Mouse (Mus musculus) frontal cortex, postnatal 25 days (tissue): ENCODE measurements around the gene Prdm16.

Experiments
- DNase-seq, 2 experiments: peaks; one replicate each; pipeline ENCODE4 v3.0.0; 2022; ENCODE audit warnings: low spot score in 2 of 2

Prdm16 gene

GRCm38 (mm10) chr4:154512518-154513090 lies 124.1 kb downstream of the Prdm16 start:
- DNase-seq, result no peak

- DNase-seq, result no peak
These were observed 124.9 kb downstream of the Prdm16 start for GRCm38 (mm10) chr4:154511767-154512166.

- peak in 1 of 2 experiments; percentile 28 for DNase-seq
These were observed 129.8 kb downstream of the Prdm16 start for GRCm38 (mm10) chr4:154506774-154507435.

DNA sequence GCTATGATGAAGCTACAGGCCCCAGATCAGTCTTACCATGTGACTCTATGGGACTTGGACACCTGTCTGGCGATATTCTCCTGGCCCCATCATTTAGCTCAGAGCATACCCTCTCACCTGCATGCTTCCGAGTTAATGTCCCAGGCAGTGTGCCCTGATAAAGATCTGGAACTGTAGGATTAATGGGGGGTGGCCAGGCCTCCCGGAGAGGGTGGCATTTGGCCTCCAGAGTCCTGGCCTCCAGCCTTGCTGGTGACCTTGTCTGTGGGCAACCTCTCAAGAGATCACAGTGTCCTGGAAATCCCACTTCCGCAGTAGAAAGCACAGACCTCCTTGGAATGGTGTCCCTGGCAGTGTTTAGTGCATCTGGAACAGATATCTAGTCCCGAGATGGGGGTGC lies 131.4 kb downstream of the Prdm16 start:
- DNase-seq, result no peak

DNA sequence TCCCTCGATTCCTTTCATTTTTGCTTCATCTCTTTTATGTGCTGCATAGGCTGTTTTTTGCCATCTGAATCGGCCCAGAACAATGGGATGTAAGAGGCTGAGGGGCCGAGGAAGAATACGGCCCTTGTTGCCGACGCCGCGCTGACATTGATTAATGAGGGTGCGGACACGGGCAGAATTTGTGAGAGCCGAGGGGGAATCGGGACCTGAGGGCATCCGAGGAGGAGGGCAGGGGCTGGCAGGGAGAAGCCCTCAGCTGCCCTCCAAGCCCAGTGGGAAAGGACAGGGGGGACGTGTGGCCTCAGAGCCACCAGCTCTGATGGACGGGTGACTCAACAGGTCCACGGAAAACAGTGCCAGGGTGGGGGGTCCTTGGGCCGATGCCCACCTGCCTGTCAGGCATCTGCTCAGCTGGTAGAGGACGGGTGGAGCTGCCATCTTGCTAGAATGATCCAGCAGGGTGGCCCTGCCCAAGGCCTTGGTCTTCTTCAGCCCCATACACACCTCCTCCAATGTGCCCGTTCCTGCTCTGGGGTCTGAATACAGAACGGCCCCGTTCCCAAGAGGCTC lies 133.3 kb downstream of the Prdm16 start:
- no peak for DNase-seq

DNA sequence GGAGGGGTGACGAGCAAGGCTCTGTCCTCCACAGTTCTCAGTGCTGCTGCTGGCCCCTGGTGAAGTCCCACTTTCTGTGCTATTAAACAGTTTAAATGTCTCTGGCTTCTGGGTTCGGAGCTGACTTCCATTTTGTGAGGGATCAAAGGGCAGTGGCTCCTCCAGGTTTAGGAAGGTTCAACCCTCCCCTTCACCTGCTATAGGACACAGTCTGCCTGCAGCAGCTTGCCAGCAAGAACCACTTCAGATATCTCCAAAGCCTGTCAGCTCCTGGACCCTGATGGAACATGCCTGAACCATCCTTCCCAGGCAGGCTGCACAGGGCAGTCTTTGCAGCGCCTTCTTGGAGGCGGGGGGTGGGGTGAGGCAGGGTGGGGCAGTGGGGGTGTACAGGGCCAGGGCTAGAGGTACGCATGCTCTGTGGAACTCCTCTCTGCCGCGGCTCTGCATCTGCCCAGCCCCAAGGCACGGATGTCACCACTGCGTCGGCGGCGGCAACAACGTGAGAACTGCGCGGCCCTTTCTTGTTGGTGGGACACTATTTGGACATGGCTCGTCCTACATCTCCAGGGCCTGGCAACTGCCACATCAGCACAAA lies 134.2 kb downstream of the Prdm16 start:
- no peak for DNase-seq

- DNase-seq, result no peak
These were observed 136.0 kb downstream of the Prdm16 start for GRCm38 (mm10) chr4:154500695-154501094.

GRCm38 (mm10) chr4:154499701-154500523 lies 136.8 kb downstream of the Prdm16 start:
- DNase-seq, result peak; percentile 38 to 51

GRCm38 (mm10) chr4:154497423-154498175 lies 139.1 kb downstream of the Prdm16 start:
- no peak for DNase-seq

DNA sequence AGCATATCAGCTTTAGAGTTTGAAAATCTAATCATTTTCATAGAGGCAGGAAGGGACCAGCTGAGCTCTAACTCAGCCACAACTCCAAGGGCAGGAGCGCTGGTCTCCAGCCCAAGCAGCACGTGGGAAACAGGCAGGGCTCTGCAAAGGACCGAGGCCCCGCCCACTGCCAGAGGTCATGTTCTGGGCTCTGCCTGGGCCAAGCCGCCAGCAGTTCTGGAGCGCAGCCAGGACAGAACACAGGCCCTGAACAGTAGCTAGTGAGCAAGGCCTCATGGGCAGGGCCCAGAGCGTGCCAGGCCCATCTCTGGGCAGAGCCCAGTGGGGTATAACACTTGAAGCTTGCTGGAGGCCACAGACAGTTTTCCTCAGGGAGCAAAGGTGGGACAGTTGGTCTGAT lies 139.7 kb downstream of the Prdm16 start:
- peak; percentile 35 to 58 for DNase-seq

DNA sequence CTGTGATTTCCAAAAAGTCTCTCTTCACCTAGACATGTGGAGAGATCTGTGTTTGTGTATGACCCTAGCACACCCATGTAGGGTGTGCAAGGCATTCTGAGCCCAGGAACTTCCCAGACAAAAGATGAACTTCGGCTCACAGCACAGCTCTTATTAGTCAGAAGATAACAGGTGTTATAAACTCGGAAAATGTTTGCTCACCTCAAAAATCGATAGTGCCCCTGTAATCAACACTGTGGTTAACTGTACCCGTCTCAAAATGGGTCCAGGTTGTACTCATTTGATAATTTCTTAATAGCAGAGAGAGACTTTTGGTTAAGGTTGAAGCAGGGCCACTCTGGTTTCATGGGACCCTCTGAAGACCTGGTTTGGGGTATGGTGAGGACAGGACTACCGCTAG lies 140.2 kb downstream of the Prdm16 start:
- DNase-seq, result no peak

DNA sequence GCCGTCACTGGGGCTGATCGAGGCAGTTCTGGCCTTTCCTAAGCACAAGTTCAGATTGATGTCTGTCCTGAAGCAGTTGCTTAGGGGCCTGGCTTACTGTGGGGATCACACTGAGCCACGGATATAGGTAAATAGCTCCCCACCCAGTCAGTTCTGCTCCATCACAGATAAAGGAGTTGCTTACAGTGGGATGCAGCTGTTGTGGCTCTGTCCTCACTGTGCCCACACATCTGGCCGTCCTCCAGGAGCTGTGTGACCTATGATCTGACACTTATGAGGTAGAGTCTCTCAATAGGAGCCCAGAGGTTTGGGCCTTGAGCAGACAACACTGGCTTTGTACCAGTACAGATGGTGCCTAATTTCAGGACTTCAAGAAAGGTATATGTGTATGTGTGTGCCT lies 142.7 kb downstream of the Prdm16 start:
- no peak for DNase-seq

DNA sequence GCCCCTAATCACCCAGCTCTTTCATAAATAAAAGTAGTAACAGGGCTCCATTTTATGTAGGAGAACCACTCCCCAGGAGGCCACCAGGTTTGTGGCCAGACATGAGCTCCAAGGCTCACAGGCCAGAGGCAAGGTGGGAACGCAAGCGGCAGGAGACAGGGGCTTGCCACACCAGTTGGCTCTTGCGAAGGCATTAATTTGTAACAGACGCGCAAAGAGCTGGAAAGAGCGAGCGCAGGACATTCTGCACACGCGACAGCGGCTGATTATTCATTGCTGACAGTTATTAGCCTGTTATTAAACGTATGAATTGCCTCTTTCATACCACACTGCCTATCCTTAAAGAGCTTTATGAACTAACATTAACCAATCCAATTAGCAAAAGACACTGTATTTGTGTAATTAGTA lies 144.0 kb downstream of the Prdm16 start:
- no peak for DNase-seq

- DNase-seq, result no peak
These were observed 144.4 kb downstream of the Prdm16 start for GRCm38 (mm10) chr4:154492268-154492667.

DNA sequence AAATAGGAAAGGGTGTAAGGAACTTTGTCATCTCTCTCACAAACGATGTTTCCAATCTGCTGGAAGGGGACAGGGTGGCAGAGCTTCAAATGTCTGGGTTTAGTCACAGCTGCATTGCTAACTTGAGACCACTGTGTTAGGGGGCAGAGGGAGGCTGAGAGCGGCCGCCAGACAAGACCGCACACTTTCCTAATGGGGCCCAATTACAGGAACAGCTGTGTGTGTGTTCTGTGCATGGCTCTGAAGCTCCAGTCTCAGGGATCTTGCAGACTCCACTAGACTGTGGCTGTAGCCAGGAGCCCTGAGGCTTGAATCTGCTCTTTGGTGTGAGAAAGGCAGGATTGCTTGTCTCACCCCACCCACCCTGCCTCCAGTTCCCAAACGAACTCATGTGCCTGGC lies 148.6 kb downstream of the Prdm16 start:
- DNase-seq, result no peak

DNA sequence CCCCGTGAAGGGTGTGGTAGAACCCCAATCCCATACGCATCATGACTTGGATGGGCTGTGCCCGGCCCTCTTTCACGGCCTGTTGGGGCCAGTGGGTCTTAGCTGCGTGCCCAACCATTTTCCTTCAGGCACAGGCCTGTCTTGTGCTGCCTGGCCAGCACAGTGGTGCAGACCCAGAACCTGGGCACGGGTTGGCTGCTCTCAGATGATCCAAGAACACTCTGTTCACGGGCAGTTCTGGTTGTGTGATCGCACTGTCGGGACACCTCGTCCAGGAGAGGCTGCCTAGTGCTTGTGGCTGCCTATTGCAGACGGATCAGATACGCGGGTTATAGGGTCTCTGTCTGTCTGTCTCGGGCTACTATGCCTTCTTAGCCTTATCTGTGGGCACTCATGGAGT lies 154.0 kb downstream of the Prdm16 start:
- no peak for DNase-seq

DNA sequence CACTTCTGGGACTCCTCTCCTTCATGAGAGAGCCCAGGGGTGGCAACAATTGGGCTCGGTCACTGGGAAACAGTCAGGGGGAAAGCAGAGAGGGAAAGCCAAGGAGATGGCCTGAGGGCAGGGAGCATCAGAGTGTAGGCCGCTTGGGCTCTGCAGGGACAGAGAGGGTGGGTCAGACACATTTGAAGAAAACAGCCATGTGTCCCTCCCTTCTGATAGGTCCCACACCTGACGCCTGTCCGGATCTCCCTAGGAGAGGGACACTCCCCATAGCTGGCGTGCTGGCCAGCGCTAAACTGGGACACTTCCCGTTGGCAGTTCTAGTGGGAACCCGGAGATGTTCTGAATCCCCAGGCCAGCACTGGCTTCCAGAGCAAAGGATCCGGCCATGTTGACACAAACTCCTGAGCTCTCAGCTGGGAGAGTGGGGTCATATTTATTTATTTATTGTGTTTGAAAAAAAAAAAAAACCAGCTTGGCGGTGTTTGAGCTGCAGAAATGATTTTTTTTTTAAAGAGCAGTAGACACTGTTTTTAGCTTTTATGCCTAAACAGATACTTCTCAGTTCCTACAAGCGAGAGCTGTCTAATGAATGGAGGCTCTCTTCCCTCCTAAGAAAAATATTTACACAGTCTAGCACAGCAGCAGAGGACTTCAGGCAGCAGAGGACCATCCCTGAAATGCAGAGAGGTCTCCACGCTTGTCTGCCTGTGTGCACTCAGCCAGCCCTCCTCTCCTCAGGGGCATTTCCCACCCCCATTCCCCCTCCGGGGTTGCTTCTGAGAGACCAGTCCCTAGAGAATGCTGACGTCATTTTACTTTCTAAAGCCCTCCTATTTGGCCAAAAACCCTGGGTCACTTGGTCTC lies 154.7 kb downstream of the Prdm16 start:
- no peak for DNase-seq

GRCm38 (mm10) chr4:154480544-154481260 lies 156.0 kb downstream of the Prdm16 start:
- no peak for DNase-seq

GRCm38 (mm10) chr4:154480143-154480542 lies 156.5 kb downstream of the Prdm16 start:
- DNase-seq, result no peak
